Mouse (Mus musculus) brain, embryonic 14.5 days (tissue): Measurements from ENCODE around the gene Gnaq.

Experiments
- CTCF ChIP-seq: fragments of 200-500 bp; IDR thresholded peaks from 2 replicates; pipeline ENCODE4 v1.5.1; 2012; ENCODE audit warnings: inconsistent platforms, mild to moderate bottlenecking, moderate library complexity, borderline replicate concordance; ENCODE audit not compliant: insufficient read depth, insufficient read length; ENCODE audit errors: extremely low read depth
- POLR2A ChIP-seq: fragments of 200-500 bp; IDR thresholded peaks from 2 replicates; pipeline ENCODE4 v1.6.1; 2012; ENCODE audit warnings: mild to moderate bottlenecking, inconsistent platforms, borderline replicate concordance; ENCODE audit not compliant: poor library complexity, insufficient read depth, insufficient read length, severe bottlenecking; ENCODE audit errors: extremely low read depth

DNA sequence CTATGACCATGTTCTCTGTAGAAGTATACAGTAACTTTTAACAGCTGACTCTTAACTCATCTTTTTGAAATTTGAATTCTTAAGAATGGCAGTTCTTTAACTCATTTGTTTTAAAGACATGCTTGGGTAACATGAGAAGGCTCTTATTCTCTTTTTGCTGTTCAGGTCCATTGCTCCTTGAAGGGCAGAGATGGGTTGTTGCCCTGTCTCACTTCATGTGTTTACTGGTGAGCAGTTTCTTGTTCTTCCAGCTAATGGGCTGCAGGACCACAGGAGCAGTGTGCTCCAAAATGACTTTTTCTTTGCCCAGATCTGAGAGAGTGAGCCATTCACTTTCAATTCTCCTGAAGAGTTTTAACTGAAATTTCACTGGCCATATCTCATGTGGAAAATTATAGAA is 176.4 kb downstream of the Gnaq start:
- no peak for TF ChIP-seq CTCF
- TF ChIP-seq POLR2A: no peak
